Mouse (Mus musculus) E14TG2a.4 (cell line): ENCODE data around the gene P3h1.

ENCODE experiments used
- CTCF ChIP-seq: conservative IDR thresholded peaks from 2 replicates; pipeline ENCODE4 v1.5.1; 2014; ENCODE audit warnings: low read length
- NANOG ChIP-seq: IDR thresholded peaks from 2 replicates; pipeline ENCODE4 v1.6.1; 2014; ENCODE audit warnings: borderline replicate concordance, low read length, mixed read lengths

GRCm38 (mm10) chr4:119257083-119257482 lies 24.4 kb downstream of the P3h1 start:
- TF ChIP-seq CTCF (no peak), NANOG (no peak)
